ENCODE assay signal across 8 mouse cellular contexts in the genomic region with DNA sequence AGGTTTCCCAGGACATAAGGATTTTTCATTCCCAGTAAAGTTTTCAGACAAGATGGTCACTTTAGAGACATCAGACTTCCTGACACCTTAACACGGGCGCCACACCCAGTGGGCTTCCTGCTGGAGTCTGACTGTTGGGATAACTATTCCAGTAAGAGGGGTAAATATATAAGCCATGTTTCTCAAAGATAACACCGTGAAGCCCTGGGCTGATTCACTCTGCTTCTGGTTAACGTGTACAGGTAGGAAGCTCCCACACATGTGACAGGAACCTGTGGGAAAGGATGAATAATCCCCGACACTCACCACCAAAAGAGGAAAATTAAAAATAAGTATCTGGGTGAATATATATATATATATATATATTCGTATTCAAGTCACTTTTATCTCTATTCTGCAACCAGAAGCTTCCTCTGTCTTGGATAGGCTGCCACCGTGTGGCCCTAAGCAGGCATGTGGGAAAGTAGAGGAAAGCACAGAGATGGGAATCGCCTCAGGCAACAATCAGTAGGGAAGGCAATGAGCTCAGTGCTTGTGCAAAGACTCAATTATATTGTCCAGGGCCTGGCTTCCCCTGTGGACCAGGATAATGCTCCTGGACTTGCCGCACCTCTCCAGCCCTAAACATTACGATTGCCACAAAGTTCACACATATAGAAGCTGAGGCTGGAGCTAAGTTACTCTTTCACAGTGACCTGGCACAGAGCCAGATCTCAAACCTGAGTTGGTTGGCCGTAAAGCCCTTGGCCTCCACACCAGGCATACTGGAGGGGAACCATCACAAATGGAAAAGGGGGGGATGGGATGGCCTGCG.
DNase-seq lines count a peak whose midpoint lies in the region; ATAC-seq and TF ChIP-seq lines count a peak whose summit lies in the region.

No protein-coding gene starts in this region.

- intact Hi-C loops in heart, postnatal 25 days (cut with DNase I), result loop anchor here (1.0 to 2.0 kb wide), 2 partner anchors 288 to 527 kb away; no protein-coding TSS in a partner anchor

- H3K36me3 ChIP-seq in ES-Bruce4 (ENCODE audit: control insufficient read depth, insufficient read depth, low read length, poor library complexity, severe bottlenecking), result no peaks in the 10 kb centered on the region
- no peaks in the 10 kb centered on the region for H3K36me3 ChIP-seq in forebrain, postnatal 0 days (ENCODE audit: insufficient read depth)

- no peaks in the 10 kb centered on the region for H3K4me1 ChIP-seq in ES-Bruce4 (ENCODE audit: control insufficient read depth, insufficient read depth, low read length)
- no peaks in the 10 kb centered on the region for H3K4me1 ChIP-seq in forebrain, postnatal 0 days (ENCODE audit: insufficient read depth)
- no peaks in the 10 kb centered on the region for H3K4me1 ChIP-seq in lung, adult 2 months (ENCODE audit: control insufficient read depth, insufficient read depth, low read length)

- H3K4me3 ChIP-seq in ES-Bruce4 (ENCODE audit: low read depth, low read length), result no peak overlapping the region
- H3K4me3 ChIP-seq in forebrain, postnatal 0 days (ENCODE audit: low read depth, low read length), result no peak overlapping the region
- H3K4me3 ChIP-seq in lung, adult 2 months (replicated peaks; ENCODE audit: extremely low read depth, low read depth, low read length), result no peak overlapping the region

- H3K9ac ChIP-seq in ES-Bruce4 (ENCODE audit: low read depth, poor library complexity, severe bottlenecking), result no peak overlapping the region
- no peak overlapping the region for H3K9ac ChIP-seq in forebrain, postnatal 0 days

- H3K27ac ChIP-seq in ES-Bruce4 (ENCODE audit: insufficient read depth, low read length), result no peak overlapping the region
- H3K27ac ChIP-seq in forebrain, postnatal 0 days (ENCODE audit: low read depth, low read length), result no peak overlapping the region

- H3K9me3 ChIP-seq in ES-Bruce4 (replicated peaks; ENCODE audit: control insufficient read depth, insufficient read depth, low read length, poor library complexity, severe bottlenecking), result no peaks in the 10 kb centered on the region
- no peaks in the 10 kb centered on the region for H3K9me3 ChIP-seq in forebrain, postnatal 0 days (ENCODE audit: low read length)

- no peak for TF ChIP-seq EP300 in ES-Bruce4 (IDR thresholded peaks at IDR 0.05; ENCODE audit: insufficient read depth, low read depth, low read length)

- H3K4me2 ChIP-seq in forebrain, postnatal 0 days (ENCODE audit: low read depth), result no peak overlapping the region

- no peaks in the 10 kb centered on the region for H3K27me3 ChIP-seq in ES-Bruce4 (ENCODE audit: control insufficient read depth, insufficient read depth, low read length, poor library complexity, severe bottlenecking)
- H3K27me3 ChIP-seq in forebrain, postnatal 0 days (ENCODE audit: insufficient read depth, low read length), result no peaks in the 10 kb centered on the region

- no peak for TF ChIP-seq POLR2A in ES-Bruce4 (IDR thresholded peaks at IDR 0.05; ENCODE audit: insufficient read depth, low read length)
- TF ChIP-seq POLR2A in lung, adult 2 months (IDR thresholded peaks at IDR 0.05; ENCODE audit: borderline replicate concordance, extremely low read depth, low read depth, low read length), result no peak

- ATAC-seq in cerebellum, adult (ENCODE audit: insufficient number of reproducible peaks, low FRiP score, low TSS enrichment), result peak; percentile 91
- peak; percentile 92 for ATAC-seq in forebrain, postnatal 0 days

- 40% methylated on average over 12 of the region's 12 CpGs for WGBS in forebrain, postnatal 0 days
- WGBS in lung, adult 2 months, result 44% methylated on average over 12 of the region's 12 CpGs

- TF ChIP-seq CTCF in ES-Bruce4 (IDR thresholded peaks at IDR 0.05; ENCODE audit: low read depth, low read length), result peak; percentile 43
- TF ChIP-seq CTCF in forebrain, postnatal 0 days (IDR thresholded peaks at IDR 0.05; ENCODE audit: low read depth), result peak; percentile 90
- TF ChIP-seq CTCF in lung, adult 2 months (IDR thresholded peaks at IDR 0.05; ENCODE audit: insufficient read depth, low read length), result peak; percentile 74

- peak; percentile 92 for DNase-seq in forebrain, postnatal 0 days
- DNase-seq in heart, postnatal 25 days (ENCODE audit: low spot score), result peak; percentile 47
- peak; percentile 81 for DNase-seq in layer of hippocampus, adult 11-12 months (ENCODE audit: low spot score)
- peak; percentile 27 for DNase-seq in lung, adult 2 months
- DNase-seq in retina, embryonic 14.5 days (ENCODE audit: low spot score), result peak; percentile 79
- peak; percentile 59 to 71 for DNase-seq in urinary bladder, postnatal 36 days (ENCODE audit: low spot score in 2 of 2)

Comparison
In these comparisons a context has a peak if more than half of its experiments do, and no peak if none do; other contexts are left out.
1. DNase-seq: peak in every context shown above with its lines; median percentile 92 in forebrain, postnatal 0 days; 81 in layer of hippocampus, adult 11-12 months; 79 in retina, embryonic 14.5 days; 65 in urinary bladder, postnatal 36 days; 47 in heart, postnatal 25 days; 27 in lung, adult 2 months.